Mouse (Mus musculus) embryonic facial prominence, embryonic 11.5 days (tissue): ENCODE measurements around the gene Plaa. TPM values are rescaled to one million over a fixed set of nuclear protein-coding genes. Genes with fewer than 3 reads are reported as not detected.

ENCODE experiments used
- ATAC-seq: fragments of 200-750 bp; cut with Nextera tagmentation; replicated peaks from 2 replicates; pipeline ENCODE4 v1.8.0; 2017; ENCODE audit warnings: low read depth; ENCODE audit not compliant: insufficient number of reproducible peaks, low FRiP score, low TSS enrichment
- DNase-seq: peaks from one replicate; pipeline ENCODE4 v3.0.0-alpha.2; 2015; ENCODE audit warnings: low spot score
- H3K27ac ChIP-seq: fragments of 300-500 bp; sonication (generic); replicated peaks from 2 replicates; pipeline ENCODE4 v1.5.1; 2014; ENCODE audit warnings: mild to moderate bottlenecking, low read depth, low read length, control low read depth
- H3K27me3 ChIP-seq: fragments of 300-500 bp; sonication (generic); 2 replicates; pipeline ENCODE4 v1.6.1; 2014; ENCODE audit warnings: mild to moderate bottlenecking, low read length, moderate library complexity, mixed read lengths; ENCODE audit not compliant: control insufficient read depth, insufficient read depth
- H3K36me3 ChIP-seq: fragments of 300-500 bp; sonication (generic); replicated peaks from 2 replicates; pipeline ENCODE4 v1.6.1; 2014; ENCODE audit warnings: low read depth, mild to moderate bottlenecking, low read length, moderate library complexity, mixed read lengths; ENCODE audit not compliant: control insufficient read depth, insufficient read depth
- H3K4me1 ChIP-seq: fragments of 300-500 bp; sonication (generic); 2 replicates; pipeline ENCODE4 v1.6.1; 2014; ENCODE audit warnings: low read length, mixed read lengths; ENCODE audit not compliant: control insufficient read depth, insufficient read depth
- H3K4me2 ChIP-seq: fragments of 300-500 bp; sonication (generic); 2 replicates; pipeline ENCODE4 v1.6.1; 2014; ENCODE audit warnings: low read depth, mild to moderate bottlenecking, control low read depth, low read length, moderate library complexity
- H3K4me3 ChIP-seq: fragments of 300-500 bp; sonication (generic); 2 replicates; pipeline ENCODE4 v1.5.1; 2014; ENCODE audit warnings: low read depth, low read length, control low read depth
- H3K9ac ChIP-seq: fragments of 300-500 bp; sonication (generic); replicated peaks from 2 replicates; pipeline ENCODE4 v1.6.1; 2014; ENCODE audit warnings: mild to moderate bottlenecking, control low read depth, low read length
- H3K9me3 ChIP-seq: fragments of 300-500 bp; sonication (generic); replicated peaks from 2 replicates; pipeline ENCODE4 v1.6.1; 2016; ENCODE audit warnings: mild to moderate bottlenecking, low read length, inconsistent platforms, mixed read lengths; ENCODE audit not compliant: control insufficient read depth
- WGBS: fragments of 180-500 bp; shearing (Covaris S2); extraction: QIAGEN DNeasy Blood & Tissue Kit; methylation state at CpG from one replicate; pipeline ENCODE4 v1.1.7; 2014; 5-methylcytosine and 5-hydroxymethylcytosine counted together
- polyA plus RNA-seq: library from polyadenylated mRNA; unstranded; fragments of >200 nt; fragmentation: Nextera tagmentation; extraction: Ambion mirVana; gene quantifications from 2 replicates; pipeline ENCODE4 v1.2.1, GENCODE M21; 2014

The Plaa gene
- polyA plus RNA-seq, 1 experiment from 2014 or later, result 96.6 TPM

- Histone ChIP-seq H3K27me3 (no peaks in the 10 kb centered on the region), H3K9me3 (no peaks in the 10 kb centered on the region), H3K4me1 (no peaks in the 10 kb centered on the region), H3K4me3 (no peak overlapping the region), H3K4me2 (no peak overlapping the region), H3K36me3 (no peaks in the 10 kb centered on the region; the same call in 1 of the 2 replicates), H3K27ac (no peak overlapping the region), H3K9ac (no peak overlapping the region)
- 96% methylated on average over 4 of the region's 4 CpGs for WGBS
- DNase-seq (no peak), ATAC-seq (no peak)
Observed at GRCm38 (mm10) chr4:94543041-94543440, 60.0 kb downstream of the Plaa start.

GRCm38 (mm10) chr4:94533205-94533604 is 69.8 kb downstream of the Plaa start:
- Histone ChIP-seq H3K9me3 (no peaks in the 10 kb centered on the region), H3K36me3 (no peaks in the 10 kb centered on the region), H3K4me1 (no peaks in the 10 kb centered on the region), H3K27me3 (no peaks in the 10 kb centered on the region), H3K4me3 (no peak overlapping the region), H3K9ac (no peak overlapping the region), H3K4me2 (no peak overlapping the region), H3K27ac (no peak overlapping the region)
- DNase-seq (no peak), ATAC-seq (no peak)

- WGBS, result 100% methylated on average over 1 of the region's 1 CpGs
- H3K4me2 ChIP-seq, result no peak overlapping the region
Observed at GRCm38 (mm10) chr4:94529448-94529847, 73.6 kb downstream of the Plaa start.

GRCm38 (mm10) chr4:94523321-94523720 is 79.7 kb downstream of the Plaa start:
- H3K9ac ChIP-seq, result no peak overlapping the region
- DNase-seq (peak; percentile 13), ATAC-seq (no peak)
- H3K9me3 ChIP-seq, result no peaks in the 10 kb centered on the region
- H3K4me1 ChIP-seq, result no peaks in the 10 kb centered on the region
- H3K36me3 ChIP-seq, result no peaks in the 10 kb centered on the region
- H3K27me3 ChIP-seq, result no peaks in the 10 kb centered on the region
- H3K4me3 ChIP-seq, result no peak overlapping the region
- no peak overlapping the region for H3K27ac ChIP-seq
- H3K4me2 ChIP-seq, result no peak overlapping the region

More at GRCm38 (mm10) chr4:94529448-94529847, 73.6 kb downstream of the Plaa start:
- no peaks in the 10 kb centered on the region for H3K4me1 ChIP-seq
- no peaks in the 10 kb centered on the region for H3K36me3 ChIP-seq
- H3K27me3 ChIP-seq, result no peaks in the 10 kb centered on the region
- H3K9me3 ChIP-seq, result no peaks in the 10 kb centered on the region
- no peak overlapping the region for H3K4me3 ChIP-seq
- DNase-seq (no peak), ATAC-seq (no peak)
- no peak overlapping the region for H3K27ac ChIP-seq
- H3K9ac ChIP-seq, result no peak overlapping the region

- no peaks in the 10 kb centered on the region for H3K36me3 ChIP-seq
- H3K4me2 ChIP-seq, result no peak overlapping the region
- WGBS, result 71% methylated on average over 4 of the region's 4 CpGs
- no peak overlapping the region for H3K27ac ChIP-seq
- H3K4me3 ChIP-seq, result no peak overlapping the region
- no peak overlapping the region for H3K9ac ChIP-seq
- peak; percentile 63 for DNase-seq
- no peaks in the 10 kb centered on the region for H3K27me3 ChIP-seq
- no peaks in the 10 kb centered on the region for H3K9me3 ChIP-seq
- no peak for ATAC-seq
- H3K4me1 ChIP-seq, result no peaks in the 10 kb centered on the region
Observed at GRCm38 (mm10) chr4:94517631-94518030, 85.4 kb downstream of the Plaa start.

Other genes starting within 250 kb of the Plaa start
- not detected in 2 replicates for gene Gm10306, start 46.7 kb downstream of the Plaa start, polyA plus RNA-seq
- 31.0 and 35.2 TPM in 2 replicates for gene Caap1, start 46.4 kb downstream of the Plaa start, polyA plus RNA-seq
- 64.7 and 78.2 TPM in 2 replicates for gene Ift74, start 11.2 kb upstream of the Plaa start, polyA plus RNA-seq
- gene Lrrc19, start 46.9 kb upstream of the Plaa start, polyA plus RNA-seq, result 0.57 and 1.1 TPM in 2 replicates
- 9.8 and 10.1 TPM in 2 replicates for gene Tek, start 136.0 kb upstream of the Plaa start, polyA plus RNA-seq